Mouse (Mus musculus): Measurements from ENCODE around the gene Tlr8.

The Tlr8 gene

GRCm38 (mm10) chrX:167205813-167206520, 58.2 kb downstream of the Tlr8 start:
- no peak for DNase-seq (ENCODE audit: low spot score in 2 of 2)

DNA sequence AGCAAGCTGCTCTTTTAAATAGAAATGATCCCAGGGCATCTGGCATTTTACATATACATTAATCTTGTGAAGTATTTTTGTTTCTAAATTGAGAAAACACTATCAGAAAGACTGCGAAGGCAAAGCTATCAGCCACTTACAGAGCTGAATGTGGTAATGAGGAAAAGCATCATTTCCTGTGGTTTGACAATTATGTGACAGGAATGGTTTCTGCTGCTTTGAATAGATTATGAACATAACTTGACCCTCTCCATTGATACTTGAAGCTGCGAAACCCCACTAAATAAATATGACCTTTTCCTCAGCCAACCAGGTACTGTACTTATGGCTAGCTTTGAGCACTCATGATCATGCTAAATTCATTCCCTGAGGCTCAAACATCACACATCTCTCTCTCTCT, 62.8 kb downstream of the Tlr8 start:
- no peak for DNase-seq (ENCODE audit: low spot score in 2 of 2)

DNA sequence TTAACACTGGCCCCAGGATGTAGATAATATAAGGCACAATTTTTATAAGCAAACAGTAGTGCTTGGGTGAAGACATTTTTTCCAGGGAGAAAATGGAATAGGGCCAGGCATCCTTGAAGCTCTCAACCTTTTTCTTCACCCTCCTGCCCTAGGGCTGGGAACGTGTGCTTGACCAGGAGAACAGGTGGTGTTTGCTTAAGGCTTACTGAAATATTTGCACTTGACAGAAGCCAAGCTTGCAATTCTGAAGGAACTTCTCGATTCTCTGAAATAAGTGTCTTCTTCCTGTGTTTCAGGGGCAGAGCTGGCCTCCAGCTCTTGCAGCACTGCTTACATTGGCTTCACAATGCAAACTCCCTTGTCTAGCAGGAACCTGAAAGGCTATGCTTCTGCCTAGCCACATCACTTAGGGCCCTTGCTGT, 68.9 kb downstream of the Tlr8 start:
- no peak for DNase-seq (ENCODE audit: low spot score in 2 of 2)

Data from frontal cortex, postnatal 25 days (tissue).